Mouse (Mus musculus) myocyte (in vitro differentiated cells): Measurements from ENCODE around the gene Sh3rf3.

ENCODE experiments used
- E2F4 ChIP-seq: IDR thresholded peaks from one replicate; pipeline ENCODE4 v1.6.1; 2011; ENCODE audit warnings: mild to moderate bottlenecking, control low read depth, moderate library complexity; ENCODE audit not compliant: insufficient read depth
- MYOD1 ChIP-seq, 3 experiments: IDR thresholded peaks; one replicate each; pipeline ENCODE4 v1.6.1; 2011; ENCODE audit warnings: control low read depth in 2 of 3, low read depth in 2 of 3, mild to moderate bottlenecking in 2 of 3, moderate library complexity in 1 of 3; ENCODE audit not compliant: insufficient read length in 2 of 3, control insufficient read depth in 1 of 3
- MYOG ChIP-seq, 3 experiments: IDR thresholded peaks; one replicate each; pipeline ENCODE4 v1.6.1; 2011; ENCODE audit warnings: control low read depth in 2 of 3, low read depth in 2 of 3, mild to moderate bottlenecking in 2 of 3; ENCODE audit not compliant: insufficient read length in 2 of 3, control insufficient read depth in 1 of 3, insufficient read depth in 1 of 3
- POLR2A ChIP-seq: IDR thresholded peaks from one replicate; pipeline ENCODE4 v1.6.1; 2011; ENCODE audit warnings: low read depth, mild to moderate bottlenecking, control low read depth, moderate library complexity; ENCODE audit not compliant: insufficient read length
- POLR2AphosphoS2 ChIP-seq: IDR thresholded peaks from one replicate; pipeline ENCODE4 v1.6.1; 2011; ENCODE audit warnings: low read depth, control low read depth; ENCODE audit not compliant: insufficient read length
- REST ChIP-seq: IDR thresholded peaks from one replicate; pipeline ENCODE4 v1.6.1; 2011; ENCODE audit warnings: mild to moderate bottlenecking, control low read depth, moderate library complexity; ENCODE audit not compliant: insufficient read depth, insufficient read length
- TCF12 ChIP-seq: IDR thresholded peaks from one replicate; pipeline ENCODE4 v1.6.1; 2011; ENCODE audit warnings: mild to moderate bottlenecking, control low read depth; ENCODE audit not compliant: poor library complexity, insufficient read depth, severe bottlenecking
- TCF3 ChIP-seq: IDR thresholded peaks from one replicate; pipeline ENCODE4 v1.6.1; 2011; ENCODE audit warnings: low read depth, control low read depth; ENCODE audit not compliant: insufficient read length

GRCm38 (mm10) chr10:58864735-58865134, 51.6 kb downstream of the Sh3rf3 start:
- no peak for TF ChIP-seq POLR2A
- no peak for TF ChIP-seq E2F4
- TF ChIP-seq MYOG (IDR thresholded peaks at IDR 0.05; ENCODE audit: control insufficient read depth in 1 of 3, insufficient read depth in 1 of 3, insufficient read length in 2 of 3, low read depth in 2 of 3): no peak
- TF ChIP-seq MYOD1 (IDR thresholded peaks at IDR 0.05; ENCODE audit: control insufficient read depth in 1 of 3, insufficient read length in 2 of 3, low read depth in 2 of 3): no peak
- TF ChIP-seq TCF12: no peak
- TF ChIP-seq POLR2AphosphoS2: no peak
- no peak for TF ChIP-seq REST
- TF ChIP-seq TCF3: no peak
